In genomic region chr13:33965056-33966024, GRCm38 (mm10) we compare ENCODE assay signal across 8 mouse cellular contexts. TPM values are rescaled to one million over a fixed set of nuclear protein-coding genes. Genes with fewer than 3 reads are reported as not detected.
DNase-seq lines count a peak whose midpoint lies in the region; ATAC-seq and TF ChIP-seq lines count a peak whose summit lies in the region.

No protein-coding gene starts in this region.

- peaks cover 4% of the 10 kb centered on the region; the same call in 1 of the 2 replicates for H3K4me1 ChIP-seq in kidney, postnatal 0 days (replicated peaks; ENCODE audit: insufficient read depth, low read length)
- peaks cover 13% of the 10 kb centered on the region for H3K4me1 ChIP-seq in bone marrow macrophage, adult 2 months (ENCODE audit: control insufficient read depth, insufficient read depth, low read length)
- peaks cover 21% of the 10 kb centered on the region for H3K4me1 ChIP-seq in heart, embryonic 13.5 days

- H3K36me3 ChIP-seq in kidney, postnatal 0 days (ENCODE audit: insufficient read depth, low read length), result no peaks in the 10 kb centered on the region
- peaks cover 4% of the 10 kb centered on the region; the same call in 1 of the 2 replicates for H3K36me3 ChIP-seq in heart, embryonic 13.5 days

- H3K4me2 ChIP-seq in kidney, postnatal 0 days (ENCODE audit: low read length), result peak overlapping the region; percentile 63
- peak overlapping the region; percentile 77 for H3K4me2 ChIP-seq in heart, embryonic 13.5 days

- TF ChIP-seq CTCF in kidney, postnatal 0 days (IDR thresholded peaks at IDR 0.05; ENCODE audit: low read depth), result no peak
- TF ChIP-seq CTCF in bone marrow macrophage, adult 2 months (IDR thresholded peaks at IDR 0.05; ENCODE audit: low read depth, low read length), result no peak

- no peaks in the 10 kb centered on the region for H3K9me3 ChIP-seq in kidney, postnatal 0 days (replicated peaks; ENCODE audit: low read length)
- H3K9me3 ChIP-seq in heart, embryonic 13.5 days, result no peaks in the 10 kb centered on the region

- peak; percentile 40 for DNase-seq in kidney, postnatal 0 days (ENCODE audit: low spot score)
- DNase-seq in kidney, adult 9 months, result no peak
- peak; percentile 52 for DNase-seq in liver
- DNase-seq in right cerebral cortex, postnatal 10 days (ENCODE audit: low spot score in 2 of 2), result no peak
- DNase-seq in right cerebral cortex, adult 18-20 months, result no peak

- WGBS in kidney, postnatal 0 days, result 13% methylated on average over 14 of the region's 14 CpGs
- WGBS in heart, embryonic 13.5 days, result 12% methylated on average over 14 of the region's 14 CpGs

- TF ChIP-seq POLR2A in bone marrow macrophage, adult 2 months (IDR thresholded peaks at IDR 0.05; ENCODE audit: borderline replicate concordance, low read depth, low read length), result no peak

- H3K27me3 ChIP-seq in kidney, postnatal 0 days (ENCODE audit: insufficient read depth, low read length), result no peaks in the 10 kb centered on the region
- H3K27me3 ChIP-seq in heart, embryonic 13.5 days (replicated peaks), result no peaks in the 10 kb centered on the region

- peak overlapping the region; percentile 61 for H3K9ac ChIP-seq in kidney, postnatal 0 days (ENCODE audit: low read depth, low read length)
- H3K9ac ChIP-seq in heart, embryonic 13.5 days, result peak overlapping the region; percentile 88

- peak; percentile 45; the same call in 1 of the 2 replicates for ATAC-seq in kidney, postnatal 0 days (replicated peaks; ENCODE audit: low FRiP score, low read depth)
- ATAC-seq in heart, embryonic 13.5 days (ENCODE audit: extremely low read depth, insufficient number of reproducible peaks, low FRiP score, low TSS enrichment), result peak; percentile 62; the same call in 1 of the 2 replicates
- 0 out of 2 replicates have a peak, but pooled peaks have one; percentile 11 for ATAC-seq in monocyte, adult 5-6 weeks (replicated peaks; ENCODE audit: insufficient number of reproducible peaks, low FRiP score, low TSS enrichment, poor library complexity, severe bottlenecking)

- peak overlapping the region; percentile 47 for H3K4me3 ChIP-seq in kidney, postnatal 0 days (replicated peaks; ENCODE audit: low read depth, low read length)
- H3K4me3 ChIP-seq in bone marrow macrophage, adult 2 months (ENCODE audit: insufficient read depth, low read length), result peak overlapping the region; percentile 77
- peak overlapping the region; percentile 74 for H3K4me3 ChIP-seq in heart, embryonic 13.5 days

- H3K27ac ChIP-seq in kidney, postnatal 0 days, result peak overlapping the region; percentile 93
- H3K27ac ChIP-seq in bone marrow macrophage, adult 2 months (ENCODE audit: insufficient read depth, low read depth, low read length), result peak overlapping the region; percentile 92
- peak overlapping the region; percentile 96 for H3K27ac ChIP-seq in heart, embryonic 13.5 days (replicated peaks)

RNA-seq across cellular contexts. Expression of gene Nqo2, which starts 0.9 kb away (rescaled TPM):
- polyA plus RNA-seq in kidney, postnatal 0 days (2015; fragmentation: Nextera tagmentation; extraction: Ambion mirVana), result 22.5 and 24.1 TPM in 2 replicates
- 39.9 and 41.2 TPM in 2 replicates for polyA plus RNA-seq in bone marrow macrophage, adult 2 months (2012; ENCODE audit: insufficient read depth, insufficient read length, missing spikeins)
- polyA plus RNA-seq in heart, embryonic 13.5 days (2015; fragmentation: Nextera tagmentation; extraction: Ambion mirVana), result 23.7 and 29.7 TPM in 2 replicates
- total RNA-seq in monocyte, adult 5-6 weeks (2017), result 23.0 to 32.6 TPM (median 30.4 TPM) in 3 replicates

RNA-seq across cellular contexts. Expression of gene Ripk1, which starts 36.8 kb away (rescaled TPM):
- polyA plus RNA-seq in kidney, postnatal 0 days (2015; fragmentation: Nextera tagmentation; extraction: Ambion mirVana), result 16.3 and 17.2 TPM in 2 replicates
- polyA plus RNA-seq in bone marrow macrophage, adult 2 months (2012; ENCODE audit: insufficient read depth, insufficient read length, missing spikeins), result 53.5 and 63.4 TPM in 2 replicates
- polyA plus RNA-seq in heart, embryonic 13.5 days (2015; fragmentation: Nextera tagmentation; extraction: Ambion mirVana), result 8.5 and 9.2 TPM in 2 replicates
- total RNA-seq in monocyte, adult 5-6 weeks (2017), result 90.4 to 122 TPM (median 115 TPM) in 3 replicates

RNA-seq across cellular contexts. Expression of gene Serpinb6a, which starts 37.3 kb away (rescaled TPM):
- 78.2 and 85.1 TPM in 2 replicates for polyA plus RNA-seq in kidney, postnatal 0 days (2015; fragmentation: Nextera tagmentation; extraction: Ambion mirVana)
- 737 and 743 TPM in 2 replicates for polyA plus RNA-seq in bone marrow macrophage, adult 2 months (2012; ENCODE audit: insufficient read depth, insufficient read length, missing spikeins)
- 47.7 and 52.0 TPM in 2 replicates for polyA plus RNA-seq in heart, embryonic 13.5 days (2015; fragmentation: Nextera tagmentation; extraction: Ambion mirVana)
- total RNA-seq in monocyte, adult 5-6 weeks (2017), result 73.1 to 121 TPM (median 104 TPM) in 3 replicates

RNA-seq across cellular contexts. Expression of gene Serpinb6c, which starts 59.8 kb away (rescaled TPM):
- polyA plus RNA-seq in kidney, postnatal 0 days (2015; fragmentation: Nextera tagmentation; extraction: Ambion mirVana), result 0.17 and 0.24 TPM in 2 replicates
- not detected in 2 replicates for polyA plus RNA-seq in bone marrow macrophage, adult 2 months (2012; ENCODE audit: insufficient read depth, insufficient read length, missing spikeins)
- polyA plus RNA-seq in heart, embryonic 13.5 days (2015; fragmentation: Nextera tagmentation; extraction: Ambion mirVana), result not detected in 2 replicates
- total RNA-seq in monocyte, adult 5-6 weeks (2017), result not detected in 3 replicates

Comparison
In these comparisons a context has a peak if more than half of its experiments do, and no peak if none do; other contexts are left out.
1. DNase-seq: peak in kidney, postnatal 0 days (single experiment) and liver (single experiment); none in kidney, adult 9 months (single experiment), right cerebral cortex, postnatal 10 days (0 of 2) and right cerebral cortex, adult 18-20 months (single experiment).
2. ATAC-seq: peak in every context shown above with its lines; median percentile 62 in heart, embryonic 13.5 days; 45 in kidney, postnatal 0 days; 11 in monocyte, adult 5-6 weeks.
3. Peak in every context shown above with its lines, with median percentiles within 50 percentile points of each other: H3K27ac ChIP-seq and H3K4me3 ChIP-seq.